Mouse (Mus musculus): Measurements from ENCODE around the gene Pacsin2. TPM values are rescaled to one million over a fixed set of nuclear protein-coding genes. Genes with fewer than 3 reads are reported as not detected.

The Pacsin2 gene
- polyA plus RNA-seq, 1 experiment from 2014 or later = 42.5 TPM

- TF ChIP-seq EP300 (optimal IDR thresholded peaks at IDR 0.05) (no peak), CTCF (IDR thresholded peaks at IDR 0.05; ENCODE audit: low read depth) (no peak)
- ATAC-seq (ENCODE audit: low FRiP score, low TSS enrichment) = 0 out of 2 replicates have a peak, but pooled peaks have one; percentile 30
- 59% methylated on average over 1 of the region's 1 CpGs for WGBS
Observed at GRCm38 (mm10) chr15:83358476-83358875, 105.9 kb downstream of the Pacsin2 start.

GRCm38 (mm10) chr15:83351546-83351945 lies 112.9 kb downstream of the Pacsin2 start:
- H3K27ac ChIP-seq (replicated peaks) = peak overlapping the region; percentile 90
- H3K4me3 ChIP-seq (ENCODE audit: low read depth, low read length) = no peak overlapping the region
- H3K27me3 ChIP-seq (ENCODE audit: control insufficient read depth, insufficient read depth, low read length) = no peaks in the 10 kb centered on the region
- ATAC-seq (ENCODE audit: low FRiP score, low TSS enrichment) = no peak
- no peaks in the 10 kb centered on the region; the same call in 1 of the 2 replicates for H3K4me1 ChIP-seq (replicated peaks; ENCODE audit: control insufficient read depth, insufficient read depth)
- no peak overlapping the region for H3K4me2 ChIP-seq (replicated peaks; ENCODE audit: low read depth)
- no peak for TF ChIP-seq EP300 (optimal IDR thresholded peaks at IDR 0.05)
- no peak for TF ChIP-seq CTCF (IDR thresholded peaks at IDR 0.05; ENCODE audit: low read depth)
- 66% methylated on average over 4 of the region's 4 CpGs for WGBS
- no peak for DNase-seq (ENCODE audit: low spot score)
- no peaks in the 10 kb centered on the region for H3K9me3 ChIP-seq (ENCODE audit: control insufficient read depth, low read length)
- H3K36me3 ChIP-seq (ENCODE audit: control insufficient read depth, insufficient read depth, low read length) = no peaks in the 10 kb centered on the region; the same call in 1 of the 2 replicates
- H3K9ac ChIP-seq (ENCODE audit: low read length) = no peak overlapping the region

More at GRCm38 (mm10) chr15:83358476-83358875, 105.9 kb downstream of the Pacsin2 start:
- H3K9me3 ChIP-seq (ENCODE audit: control insufficient read depth, low read length) = no peaks in the 10 kb centered on the region
- no peaks in the 10 kb centered on the region for H3K27me3 ChIP-seq (ENCODE audit: control insufficient read depth, insufficient read depth, low read length)
- no peak overlapping the region for H3K9ac ChIP-seq (ENCODE audit: low read length)
- no peak overlapping the region for H3K27ac ChIP-seq (replicated peaks)
- H3K4me1 ChIP-seq (replicated peaks; ENCODE audit: control insufficient read depth, insufficient read depth) = no peaks in the 10 kb centered on the region
- no peaks in the 10 kb centered on the region for H3K36me3 ChIP-seq (ENCODE audit: control insufficient read depth, insufficient read depth, low read length)
- H3K4me3 ChIP-seq (ENCODE audit: low read depth, low read length) = no peak overlapping the region
- no peak for DNase-seq (ENCODE audit: low spot score)
- H3K4me2 ChIP-seq (replicated peaks; ENCODE audit: low read depth) = no peak overlapping the region

GRCm38 (mm10) chr15:83350859-83351258 lies 113.5 kb downstream of the Pacsin2 start:
- H3K27ac ChIP-seq (replicated peaks) = peak overlapping the region; percentile 90
- H3K4me1 ChIP-seq (replicated peaks; ENCODE audit: control insufficient read depth, insufficient read depth) = no peaks in the 10 kb centered on the region; the same call in 1 of the 2 replicates
- H3K9ac ChIP-seq (ENCODE audit: low read length) = no peak overlapping the region
- 41% methylated on average over 2 of the region's 2 CpGs for WGBS
- no peaks in the 10 kb centered on the region; the same call in 1 of the 2 replicates for H3K36me3 ChIP-seq (ENCODE audit: control insufficient read depth, insufficient read depth, low read length)
- H3K4me3 ChIP-seq (ENCODE audit: low read depth, low read length) = no peak overlapping the region; the same call in 1 of the 2 replicates
- peak; percentile 72 for DNase-seq (ENCODE audit: low spot score)
- no peaks in the 10 kb centered on the region for H3K27me3 ChIP-seq (ENCODE audit: control insufficient read depth, insufficient read depth, low read length)
- peak; percentile 68 for ATAC-seq (ENCODE audit: low FRiP score, low TSS enrichment)
- no peaks in the 10 kb centered on the region for H3K9me3 ChIP-seq (ENCODE audit: control insufficient read depth, low read length)
- TF ChIP-seq CTCF (IDR thresholded peaks at IDR 0.05; ENCODE audit: low read depth) (no peak), EP300 (optimal IDR thresholded peaks at IDR 0.05) (no peak)
- peak overlapping the region; percentile 90; the same call in 1 of the 2 replicates for H3K4me2 ChIP-seq (replicated peaks; ENCODE audit: low read depth)

- Histone ChIP-seq H3K9me3 (ENCODE audit: control insufficient read depth, low read length) (no peaks in the 10 kb centered on the region), H3K4me2 (replicated peaks; ENCODE audit: low read depth) (peak within 1 kb of the TSS; percentile 90), H3K27me3 (ENCODE audit: control insufficient read depth, insufficient read depth, low read length) (no peaks in the 10 kb centered on the region), H3K4me3 (ENCODE audit: low read depth, low read length) (peak within 1 kb of the TSS; percentile 84), H3K27ac (replicated peaks) (peak within 1 kb of the TSS; percentile 90), H3K36me3 (ENCODE audit: control insufficient read depth, insufficient read depth, low read length) (no peaks in the 10 kb centered on the region; the same call in 1 of the 2 replicates), H3K9ac (ENCODE audit: low read length) (peak within 1 kb of the TSS; percentile 90), H3K4me1 (replicated peaks; ENCODE audit: control insufficient read depth, insufficient read depth) (peaks cover 2% of the 10 kb centered on the region)
- WGBS = under 1% methylated on average over 43 of the region's 60 CpGs
- peak; percentile 84 for ATAC-seq (ENCODE audit: low FRiP score, low TSS enrichment)
- DNase-seq (ENCODE audit: low spot score) = peak; percentile 97
- TF ChIP-seq EP300 (optimal IDR thresholded peaks at IDR 0.05) (no peak), CTCF (IDR thresholded peaks at IDR 0.05; ENCODE audit: low read depth) (no peak)
Observed at GRCm38 (mm10) chr15:83349954-83350711, 114.3 kb downstream of the Pacsin2 start, which contains the start of gene Arfgap3. Arfgap3 (minus strand) TSS chr15:83350247.

GRCm38 (mm10) chr15:83349225-83349953 lies 115.0 kb downstream of the Pacsin2 start:
- Histone ChIP-seq H3K36me3 (ENCODE audit: control insufficient read depth, insufficient read depth, low read length) (no peaks in the 10 kb centered on the region; the same call in 1 of the 2 replicates), H3K4me3 (ENCODE audit: low read depth, low read length) (peak overlapping the region; percentile 84), H3K9ac (ENCODE audit: low read length) (peak overlapping the region; percentile 90), H3K9me3 (ENCODE audit: control insufficient read depth, low read length) (no peaks in the 10 kb centered on the region), H3K4me2 (replicated peaks; ENCODE audit: low read depth) (peak overlapping the region; percentile 90), H3K27ac (replicated peaks) (peak overlapping the region; percentile 86), H3K27me3 (ENCODE audit: control insufficient read depth, insufficient read depth, low read length) (no peaks in the 10 kb centered on the region), H3K4me1 (replicated peaks; ENCODE audit: control insufficient read depth, insufficient read depth) (peaks cover 2% of the 10 kb centered on the region)
- WGBS = 8% methylated on average over 8 of the region's 8 CpGs
- DNase-seq (ENCODE audit: low spot score) (no peak), ATAC-seq (ENCODE audit: low FRiP score, low TSS enrichment) (peak; percentile 19)
- peak; percentile 10; the same call in 1 of the 2 replicates for TF ChIP-seq CTCF (IDR thresholded peaks at IDR 0.05; ENCODE audit: low read depth)
- no peak for TF ChIP-seq EP300 (optimal IDR thresholded peaks at IDR 0.05)
